Mouse (Mus musculus) olfactory bulb, adult 2 months (tissue): ENCODE data around the gene Zhx3.

Experiments used
- CTCF ChIP-seq: fragments of 200-500 bp; IDR thresholded peaks from 2 replicates; pipeline ENCODE4 v1.5.1; 2012; ENCODE audit warnings: low read depth, mild to moderate bottlenecking, low read length, moderate library complexity; ENCODE audit not compliant: insufficient read depth
- POLR2A ChIP-seq: fragments of 200-500 bp; IDR thresholded peaks from 2 replicates; pipeline ENCODE4 v1.6.1; 2012; ENCODE audit warnings: mild to moderate bottlenecking, low read depth, low read length, moderate library complexity; ENCODE audit not compliant: insufficient read depth

DNA sequence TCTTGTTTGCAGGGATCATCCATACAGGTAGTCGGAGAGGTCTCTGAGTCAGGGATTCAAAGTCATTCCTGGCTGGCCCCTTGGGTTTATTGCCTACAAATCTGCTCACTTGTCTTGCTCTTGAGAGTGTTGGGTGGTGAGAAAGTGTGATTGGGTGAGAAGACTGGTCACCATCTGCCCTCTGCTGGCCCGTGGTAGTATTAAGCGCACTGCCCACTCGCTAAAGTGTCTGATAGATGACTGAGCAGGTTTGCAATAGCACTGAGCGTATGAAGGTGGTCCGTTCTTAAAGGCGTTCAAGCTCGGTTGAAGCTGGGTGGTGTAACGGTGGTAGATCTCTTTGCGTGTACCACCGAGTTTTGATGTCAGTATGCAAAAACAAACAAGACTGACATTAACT is 14.5 kb upstream of the Zhx3 start:
- TF ChIP-seq CTCF (peak; percentile 49; the same call in 1 of the 2 replicates), POLR2A (no peak)
